In genomic region chr11:108980530-108980929, GRCm38 (mm10) we compare ENCODE assay signal across 10 mouse cellular contexts.
DNase-seq lines count a peak whose midpoint lies in the region; ATAC-seq lines count a peak whose summit lies in the region.
"Had no signal": no experiment of that assay in that cellular context is flagged by ENCODE, and none has a peak within 500 bp of the region (broad histone marks: within the 10 kb centered on the region; RNA-seq: fewer than 3 reads in every experiment).

No protein-coding gene starts in this region.

- no peak overlapping the region for H3K4me2 ChIP-seq in hindbrain, embryonic 11.5 days (replicated peaks; ENCODE audit: low read depth, low read length)
- H3K4me2 ChIP-seq: embryonic facial prominence, embryonic 15.5 days had no signal

- H3K4me1 ChIP-seq in midbrain, embryonic 10.5 days = peaks cover 23% of the 10 kb centered on the region
- no peaks in the 10 kb centered on the region for H3K4me1 ChIP-seq in hindbrain, embryonic 11.5 days (replicated peaks; ENCODE audit: control insufficient read depth, insufficient read depth, low read length)

- peak; percentile 66 for DNase-seq in ovary, adult 18-20 months (ENCODE audit: low spot score)
- DNase-seq in ovary, postnatal 10 days (ENCODE audit: low spot score) = no peak
- DNase-seq in frontal cortex, postnatal 10 days (ENCODE audit: low spot score in 2 of 2) = peak; percentile 42 to 69
- peak; percentile 67 to 70 for DNase-seq in layer of hippocampus, adult 8-10 months (ENCODE audit: low spot score in 2 of 2)
- DNase-seq in ovary, postnatal 14 days (ENCODE audit: low spot score) = peak; percentile 30
- DNase-seq in thymus, postnatal 10 days (ENCODE audit: low spot score in 2 of 2) = no peak
- DNase-seq in midbrain, embryonic 10.5 days (ENCODE audit: low spot score) = no peak
- DNase-seq in hindbrain, embryonic 11.5 days (ENCODE audit: low spot score) = no peak

- WGBS in midbrain, embryonic 10.5 days = 83% methylated on average over 12 of the region's 12 CpGs
- 79% methylated on average over 12 of the region's 12 CpGs for WGBS in hindbrain, embryonic 11.5 days

- H3K36me3 ChIP-seq in midbrain, embryonic 10.5 days = no peaks in the 10 kb centered on the region
- no peaks in the 10 kb centered on the region for H3K36me3 ChIP-seq in hindbrain, embryonic 11.5 days (ENCODE audit: control insufficient read depth, insufficient read depth, low read length)
- H3K36me3 ChIP-seq: embryonic facial prominence, embryonic 15.5 days had no signal

- peaks cover 11% of the 10 kb centered on the region for H3K27me3 ChIP-seq in midbrain, embryonic 10.5 days (ENCODE audit: low read depth, poor library complexity, severe bottlenecking)
- no peaks in the 10 kb centered on the region for H3K27me3 ChIP-seq in hindbrain, embryonic 11.5 days (ENCODE audit: control insufficient read depth, insufficient read depth, low read length)
- H3K27me3 ChIP-seq: embryonic facial prominence, embryonic 15.5 days had no signal

- no peak for ATAC-seq in hindbrain, embryonic 11.5 days (ENCODE audit: low FRiP score)

- no peak overlapping the region for H3K27ac ChIP-seq in midbrain, embryonic 10.5 days (replicated peaks)
- H3K27ac ChIP-seq in hindbrain, embryonic 11.5 days (ENCODE audit: low read depth, low read length) = no peak overlapping the region
- H3K27ac ChIP-seq: embryonic facial prominence, embryonic 15.5 days; liver, embryonic 14.5 days had no signal

- no peak overlapping the region for H3K4me3 ChIP-seq in midbrain, embryonic 10.5 days
- no peak overlapping the region for H3K4me3 ChIP-seq in hindbrain, embryonic 11.5 days (ENCODE audit: low read depth, low read length)
- H3K4me3 ChIP-seq: embryonic facial prominence, embryonic 15.5 days had no signal

- no peak overlapping the region for H3K9ac ChIP-seq in hindbrain, embryonic 11.5 days (ENCODE audit: low read depth, low read length)
- H3K9ac ChIP-seq: embryonic facial prominence, embryonic 15.5 days; liver, embryonic 14.5 days had no signal

- no peaks in the 10 kb centered on the region for H3K9me3 ChIP-seq in midbrain, embryonic 10.5 days (replicated peaks)
- H3K9me3 ChIP-seq in hindbrain, embryonic 11.5 days (ENCODE audit: control insufficient read depth, low read length) = no peaks in the 10 kb centered on the region
- H3K9me3 ChIP-seq: embryonic facial prominence, embryonic 15.5 days had no signal

Comparison
In these comparisons a context has a peak if more than half of its experiments do, and no peak if none do; other contexts are left out.
1. DNase-seq: peak in ovary, adult 18-20 months (single experiment), frontal cortex, postnatal 10 days (2 of 2), layer of hippocampus, adult 8-10 months (2 of 2) and ovary, postnatal 14 days (single experiment); none in ovary, postnatal 10 days (single experiment), thymus, postnatal 10 days (0 of 2), midbrain, embryonic 10.5 days (single experiment) and hindbrain, embryonic 11.5 days (single experiment).